18 mouse cellular contexts compared by ENCODE assay signal in the genomic region with DNA sequence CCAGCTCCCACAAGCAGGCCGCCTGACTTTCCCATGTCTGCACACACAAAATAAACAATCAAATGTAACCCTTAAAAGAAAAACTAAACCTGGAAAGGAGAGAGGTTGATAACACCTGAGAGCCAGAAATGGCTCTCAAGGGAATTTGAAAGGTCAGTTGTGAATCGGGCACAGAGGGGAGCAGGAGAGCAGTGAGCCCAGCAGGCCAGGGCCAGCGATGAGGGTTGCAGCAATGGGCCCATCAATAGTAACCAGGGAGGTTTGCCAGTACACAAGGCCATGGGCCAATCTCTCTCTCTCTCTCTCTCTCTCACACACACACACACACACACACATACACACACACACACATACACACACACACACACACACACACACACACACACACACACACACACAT. TPM values are rescaled to one million over a fixed set of nuclear protein-coding genes. Genes with fewer than 3 reads are reported as not detected.
DNase-seq lines count a peak whose midpoint lies in the region; ATAC-seq and TF ChIP-seq lines count a peak whose summit lies in the region.
"Had no signal": no experiment of that assay in that cellular context is flagged by ENCODE, and none has a peak within 500 bp of the region (broad histone marks: within the 10 kb centered on the region; RNA-seq: fewer than 3 reads in every experiment).

No protein-coding gene starts in this region.

- 88% methylated on average over 3 of the region's 3 CpGs for WGBS in forebrain, embryonic 10.5 days
- WGBS in forebrain, embryonic 11.5 days, result 89% methylated on average over 3 of the region's 3 CpGs
- WGBS in kidney, adult 2 months, result 54% methylated on average over 3 of the region's 3 CpGs
- WGBS in kidney, embryonic 15.5 days, result 70% methylated on average over 3 of the region's 3 CpGs
- 44% methylated on average over 3 of the region's 3 CpGs for WGBS in lung, embryonic 15.5 days
- 57% methylated on average over 3 of the region's 3 CpGs for WGBS in lung, adult 2 months

- DNase-seq in forebrain, embryonic 10.5 days (ENCODE audit: extremely low spot score, low spot score), result no peak
- no peak for DNase-seq in forebrain, embryonic 11.5 days (ENCODE audit: low spot score)
- DNase-seq in kidney, adult 2 months, result no peak
- no peak for DNase-seq in lung, adult 2 months
- no peak for DNase-seq in embryo, embryonic 11 days
- DNase-seq: adrenal gland, adult 8-10 months; cerebellum, adult 8-10 months; lung, postnatal 14 days; right cerebral cortex, postnatal 4 days; thymus, adult 2 months had no signal

- TF ChIP-seq CTCF in kidney, adult 2 months (conservative IDR thresholded peaks at IDR 0.05; ENCODE audit: insufficient read depth, insufficient read length, low read depth, low read length), result no peak; the same call in 1 of the 2 replicates
- TF ChIP-seq CTCF in lung, adult 2 months (IDR thresholded peaks at IDR 0.05; ENCODE audit: insufficient read depth, low read length), result no peak
- TF ChIP-seq CTCF in cortical plate, adult 2 months (IDR thresholded peaks at IDR 0.05; ENCODE audit: extremely low read depth, insufficient read depth, low read length), result no peak

- peaks cover 80% of the 10 kb centered on the region for H3K36me3 ChIP-seq in forebrain, embryonic 10.5 days (replicated peaks)
- no peaks in the 10 kb centered on the region; the same call in 1 of the 2 replicates for H3K36me3 ChIP-seq in forebrain, embryonic 11.5 days (ENCODE audit: control insufficient read depth, insufficient read depth, low read length)
- no peaks in the 10 kb centered on the region for H3K36me3 ChIP-seq in kidney, adult 2 months (ENCODE audit: control insufficient read depth, insufficient read depth, low read length)
- peaks cover 34% of the 10 kb centered on the region for H3K36me3 ChIP-seq in kidney, embryonic 15.5 days
- no peaks in the 10 kb centered on the region for H3K36me3 ChIP-seq in lung, embryonic 15.5 days
- H3K36me3 ChIP-seq: intestine, embryonic 15.5 days had no signal

- peak overlapping the region; percentile 58 for H3K27ac ChIP-seq in forebrain, embryonic 10.5 days
- H3K27ac ChIP-seq in forebrain, embryonic 11.5 days (ENCODE audit: low read depth, low read length), result no peak overlapping the region
- H3K27ac ChIP-seq in kidney, adult 2 months (ENCODE audit: insufficient read depth, low read depth, low read length), result 0 out of 2 replicates have a peak overlapping the region, but pooled peaks have one; percentile 37
- H3K27ac ChIP-seq in kidney, embryonic 15.5 days, result no peak overlapping the region
- H3K27ac ChIP-seq in lung, embryonic 15.5 days, result peak overlapping the region; percentile 32
- 0 out of 2 replicates have a peak overlapping the region, but pooled peaks have one; percentile 19 for H3K27ac ChIP-seq in cortical plate, adult 2 months (ENCODE audit: insufficient read depth, low read length)
- H3K27ac ChIP-seq: intestine, embryonic 15.5 days had no signal

- no peak for ATAC-seq in forebrain, embryonic 11.5 days (replicated peaks; ENCODE audit: low FRiP score)
- no peak for ATAC-seq in kidney, embryonic 15.5 days (replicated peaks; ENCODE audit: low FRiP score)
- no peak for ATAC-seq in lung, embryonic 15.5 days (ENCODE audit: borderline replicate concordance, extremely low read depth, low FRiP score, low TSS enrichment)
- ATAC-seq: forebrain, embryonic 16.5 days; intestine, embryonic 15.5 days had no signal

- no peak overlapping the region for H3K9ac ChIP-seq in forebrain, embryonic 11.5 days (ENCODE audit: low read length)
- no peak overlapping the region for H3K9ac ChIP-seq in kidney, embryonic 15.5 days
- H3K9ac ChIP-seq in lung, embryonic 15.5 days, result no peak overlapping the region
- H3K9ac ChIP-seq: intestine, embryonic 15.5 days; limb, embryonic 12.5 days; neural tube, embryonic 13.5 days had no signal

- H3K9me3 ChIP-seq in forebrain, embryonic 10.5 days, result peaks cover 4% of the 10 kb centered on the region; the same call in 1 of the 2 replicates
- H3K9me3 ChIP-seq in forebrain, embryonic 11.5 days (ENCODE audit: control insufficient read depth, low read length), result no peaks in the 10 kb centered on the region
- H3K9me3 ChIP-seq in kidney, embryonic 15.5 days (replicated peaks), result no peaks in the 10 kb centered on the region
- no peaks in the 10 kb centered on the region for H3K9me3 ChIP-seq in lung, embryonic 15.5 days
- H3K9me3 ChIP-seq: intestine, embryonic 15.5 days; limb, embryonic 12.5 days; neural tube, embryonic 13.5 days had no signal

- no peak overlapping the region for H3K4me2 ChIP-seq in forebrain, embryonic 11.5 days (ENCODE audit: low read depth, low read length, severe bottlenecking)
- no peak overlapping the region for H3K4me2 ChIP-seq in kidney, embryonic 15.5 days
- no peak overlapping the region for H3K4me2 ChIP-seq in lung, embryonic 15.5 days
- H3K4me2 ChIP-seq: heart, embryonic 11.5 days; intestine, embryonic 15.5 days; limb, embryonic 12.5 days; neural tube, embryonic 13.5 days had no signal

- H3K4me1 ChIP-seq in forebrain, embryonic 10.5 days, result peaks cover 86% of the 10 kb centered on the region
- peaks cover 17% of the 10 kb centered on the region for H3K4me1 ChIP-seq in forebrain, embryonic 11.5 days (replicated peaks; ENCODE audit: control insufficient read depth, insufficient read depth, low read length)
- H3K4me1 ChIP-seq in kidney, adult 2 months (ENCODE audit: control insufficient read depth, insufficient read depth, low read length), result peaks cover 33% of the 10 kb centered on the region
- peaks cover 81% of the 10 kb centered on the region for H3K4me1 ChIP-seq in kidney, embryonic 15.5 days
- H3K4me1 ChIP-seq in lung, embryonic 15.5 days, result peaks cover 68% of the 10 kb centered on the region
- H3K4me1 ChIP-seq in lung, adult 2 months (ENCODE audit: control insufficient read depth, insufficient read depth, low read length), result peaks cover 34% of the 10 kb centered on the region
- peaks cover 15% of the 10 kb centered on the region for H3K4me1 ChIP-seq in cortical plate, adult 2 months (ENCODE audit: control insufficient read depth, insufficient read depth, low read length)

- TF ChIP-seq POLR2A in kidney, adult 2 months (IDR thresholded peaks at IDR 0.05; ENCODE audit: low read depth, low read length), result no peak
- TF ChIP-seq POLR2A in lung, adult 2 months (IDR thresholded peaks at IDR 0.05; ENCODE audit: borderline replicate concordance, extremely low read depth, low read depth, low read length), result no peak
- no peak for TF ChIP-seq POLR2A in cortical plate, adult 2 months (IDR thresholded peaks at IDR 0.05; ENCODE audit: extremely low read depth, insufficient read depth, low read length)

- H3K4me3 ChIP-seq in forebrain, embryonic 10.5 days, result no peak overlapping the region
- H3K4me3 ChIP-seq in forebrain, embryonic 11.5 days (ENCODE audit: low read depth, low read length), result no peak overlapping the region
- no peak overlapping the region for H3K4me3 ChIP-seq in kidney, adult 2 months (ENCODE audit: insufficient read depth, low read depth, low read length)
- no peak overlapping the region for H3K4me3 ChIP-seq in kidney, embryonic 15.5 days (replicated peaks)
- H3K4me3 ChIP-seq in lung, embryonic 15.5 days, result no peak overlapping the region
- no peak overlapping the region for H3K4me3 ChIP-seq in lung, adult 2 months (replicated peaks; ENCODE audit: extremely low read depth, low read depth, low read length)
- no peak overlapping the region for H3K4me3 ChIP-seq in cortical plate, adult 2 months (ENCODE audit: insufficient read depth, low read length)
- H3K4me3 ChIP-seq: intestine, embryonic 15.5 days; limb, embryonic 12.5 days; neural tube, embryonic 13.5 days had no signal

- no peaks in the 10 kb centered on the region for H3K27me3 ChIP-seq in forebrain, embryonic 10.5 days (ENCODE audit: poor library complexity, severe bottlenecking)
- H3K27me3 ChIP-seq in forebrain, embryonic 11.5 days (ENCODE audit: control insufficient read depth, insufficient read depth, low read length), result no peaks in the 10 kb centered on the region
- H3K27me3 ChIP-seq in kidney, adult 2 months (replicated peaks; ENCODE audit: control insufficient read depth, insufficient read depth, low read length), result no peaks in the 10 kb centered on the region
- no peaks in the 10 kb centered on the region for H3K27me3 ChIP-seq in kidney, embryonic 15.5 days
- no peaks in the 10 kb centered on the region for H3K27me3 ChIP-seq in lung, embryonic 15.5 days
- H3K27me3 ChIP-seq: intestine, embryonic 15.5 days; limb, embryonic 12.5 days; neural tube, embryonic 13.5 days had no signal

RNA-seq across cellular contexts. Expression of a gene that starts 34.0 kb away (rescaled TPM):
- 60.2 and 64.4 TPM in 2 replicates for polyA plus RNA-seq in forebrain, embryonic 10.5 days (2016; fragmentation: Nextera tagmentation; extraction: Ambion mirVana)
- 54.3 and 61.5 TPM in 2 replicates for polyA plus RNA-seq in forebrain, embryonic 11.5 days (2014; fragmentation: Nextera tagmentation; extraction: Ambion mirVana)
- 27.7 and 29.0 TPM in 2 replicates for polyA plus RNA-seq in kidney, adult 2 months (2012; rRNA removed)
- 67.1 and 68.3 TPM in 2 replicates for polyA plus RNA-seq in kidney, embryonic 15.5 days (2015; fragmentation: Nextera tagmentation; extraction: Ambion mirVana)
- 44.7 and 46.0 TPM in 2 replicates for polyA plus RNA-seq in lung, embryonic 15.5 days (2015; fragmentation: Nextera tagmentation; extraction: Ambion mirVana)
- 25.3 and 29.8 TPM in 2 replicates for polyA plus RNA-seq in lung, adult 2 months (2012; rRNA removed)
- polyA plus RNA-seq in cortical plate, adult 2 months (2012; rRNA removed), result 90.5 and 106 TPM in 2 replicates

Comparison
In these comparisons a context has a peak if more than half of its experiments do, and no peak if none do; other contexts are left out.
1. H3K27ac ChIP-seq: peak in forebrain, embryonic 10.5 days (single experiment), kidney, adult 2 months (single experiment), lung, embryonic 15.5 days (single experiment) and cortical plate, adult 2 months (single experiment); none in forebrain, embryonic 11.5 days (single experiment) and kidney, embryonic 15.5 days (single experiment).